Mouse (Mus musculus): ENCODE data around the gene Fbxo41. TPM values are rescaled to one million over a fixed set of nuclear protein-coding genes. Genes with fewer than 3 reads are reported as not detected.
A peak's percentile ranks its signal among the peaks of the same experiment; 100 is the strongest.

The Fbxo41 gene
- total and polyA plus RNA-seq, 2 experiments from 2014 or later: 0.11 TPM; not detected in 1

- no peaks in the 10 kb centered on the region for H3K4me1 ChIP-seq (ENCODE audit: control insufficient read depth, insufficient read depth)
- WGBS: 10% methylated on average over 28 of the region's 28 CpGs
- peaks cover 10% of the 10 kb centered on the region; the same call in 1 of the 2 replicates for H3K27me3 ChIP-seq (ENCODE audit: control insufficient read depth, insufficient read depth, low read length)
- H3K9me3 ChIP-seq (replicated peaks; ENCODE audit: control insufficient read depth, low read length): no peaks in the 10 kb centered on the region
- DNase-seq (ENCODE audit: low spot score) (no peak), ATAC-seq (ENCODE audit: insufficient read depth, low read depth) (no peak)
- no peaks in the 10 kb centered on the region for H3K36me3 ChIP-seq (replicated peaks; ENCODE audit: control insufficient read depth, insufficient read depth, low read length)
- 0 out of 2 replicates have a peak within 1 kb of the TSS, but pooled peaks have one; percentile 5 for H3K9ac ChIP-seq (replicated peaks; ENCODE audit: low read depth, low read length)
- no peak within 1 kb of the TSS for H3K4me2 ChIP-seq (ENCODE audit: low read depth, low read length)
- TF ChIP-seq CTCF (IDR thresholded peaks at IDR 0.05; ENCODE audit: low read depth): no peak
- TF ChIP-seq EP300 (IDR thresholded peaks at IDR 0.05; ENCODE audit: low read depth): no peak
- H3K4me3 ChIP-seq (ENCODE audit: low read depth, low read length): no peak within 1 kb of the TSS
- H3K27ac ChIP-seq (ENCODE audit: low read depth): no peak within 1 kb of the TSS
Measured at GRCm38 (mm10) chr6:85423836-85424379, 78.9 kb downstream of the Fbxo41 start, which contains the start of gene Noto. Gene Noto (plus strand): TSS chr6:85423886.

Other genes starting within 250 kb of the Fbxo41 start
- gene Sfxn5, start 169.6 kb downstream of the Fbxo41 start, total RNA-seq (2014; rRNA removed; ENCODE audit: low replicate concordance): 4.8 and 9.5 TPM in 2 replicates
- gene Sfxn5, start 169.6 kb downstream of the Fbxo41 start, polyA plus RNA-seq (2015; fragmentation: Nextera tagmentation; extraction: Ambion mirVana): 2.2 and 2.7 TPM in 2 replicates
- 86.7 and 91.3 TPM in 2 replicates for gene Rab11fip5, start 128.4 kb downstream of the Fbxo41 start, total RNA-seq (2014; rRNA removed; ENCODE audit: low replicate concordance)
- 35.3 and 38.2 TPM in 2 replicates for gene Rab11fip5, start 128.4 kb downstream of the Fbxo41 start, polyA plus RNA-seq (2015; fragmentation: Nextera tagmentation; extraction: Ambion mirVana)
- gene Noto, start 79.1 kb downstream of the Fbxo41 start, total RNA-seq (2014; rRNA removed; ENCODE audit: low replicate concordance): not detected in 2 replicates
- gene Noto, start 79.1 kb downstream of the Fbxo41 start, polyA plus RNA-seq (2015; fragmentation: Nextera tagmentation; extraction: Ambion mirVana): not detected in 2 replicates
- 15.0 and 22.7 TPM in 2 replicates for gene Smyd5, start 71.0 kb downstream of the Fbxo41 start, total RNA-seq (2014; rRNA removed; ENCODE audit: low replicate concordance)
- gene Smyd5, start 71.0 kb downstream of the Fbxo41 start, polyA plus RNA-seq (2015; fragmentation: Nextera tagmentation; extraction: Ambion mirVana): 13.1 and 16.0 TPM in 2 replicates
- gene Cct7, start 51.5 kb downstream of the Fbxo41 start, total RNA-seq (2014; rRNA removed; ENCODE audit: low replicate concordance): 137 and 138 TPM in 2 replicates
- 243 and 246 TPM in 2 replicates for gene Cct7, start 51.5 kb downstream of the Fbxo41 start, polyA plus RNA-seq (2015; fragmentation: Nextera tagmentation; extraction: Ambion mirVana)
- 14.7 and 20.4 TPM in 2 replicates for gene Pradc1, start 51.0 kb downstream of the Fbxo41 start, total RNA-seq (2014; rRNA removed; ENCODE audit: low replicate concordance)
- gene Pradc1, start 51.0 kb downstream of the Fbxo41 start, polyA plus RNA-seq (2015; fragmentation: Nextera tagmentation; extraction: Ambion mirVana): 33.9 and 35.9 TPM in 2 replicates
- gene Egr4, start 10.6 kb upstream of the Fbxo41 start, total RNA-seq (2014; rRNA removed; ENCODE audit: low replicate concordance): not detected in 2 replicates
- gene Egr4, start 10.6 kb upstream of the Fbxo41 start, polyA plus RNA-seq (2015; fragmentation: Nextera tagmentation; extraction: Ambion mirVana): not detected in 2 replicates
- 2.8 and 3.5 TPM in 2 replicates for gene Alms1, start 84.5 kb upstream of the Fbxo41 start, total RNA-seq (2014; rRNA removed; ENCODE audit: low replicate concordance)
- 0.61 and 0.81 TPM in 2 replicates for gene Alms1, start 84.5 kb upstream of the Fbxo41 start, polyA plus RNA-seq (2015; fragmentation: Nextera tagmentation; extraction: Ambion mirVana)
- not detected in 2 replicates for gene Nat8f7, start 210.2 kb upstream of the Fbxo41 start, total RNA-seq (2014; rRNA removed; ENCODE audit: low replicate concordance)
- not detected in 2 replicates for gene Nat8f7, start 210.2 kb upstream of the Fbxo41 start, polyA plus RNA-seq (2015; fragmentation: Nextera tagmentation; extraction: Ambion mirVana)